Mouse (Mus musculus): ENCODE results near the gene Spata4. TPM values are rescaled to one million over a fixed set of nuclear protein-coding genes. Genes with fewer than 3 reads are reported as not detected.

Spata4 gene
- polyA plus RNA-seq (2014; fragmentation: Illumina TruSeq; extraction: RNeasy Lipid Tissue Mini Kit (QIAGEN cat#74804); ENCODE audit: low replicate concordance): 0.45 TPM

GRCm38 (mm10) chr8:54600671-54601251, at the start of gene Spata4:
Gene Spata4 (plus strand): TSS chr8:54600781.

Other genes starting within 250 kb of the Spata4 start
- not detected for gene Asb5, start 71.2 kb upstream of the Spata4 start, polyA plus RNA-seq (2014; fragmentation: Illumina TruSeq; extraction: RNeasy Lipid Tissue Mini Kit (QIAGEN cat#74804); ENCODE audit: low replicate concordance)
- gene Spcs3, start 70.8 kb upstream of the Spata4 start, polyA plus RNA-seq (2014; fragmentation: Illumina TruSeq; extraction: RNeasy Lipid Tissue Mini Kit (QIAGEN cat#74804); ENCODE audit: low replicate concordance): 134 TPM

Measured in small intestine, adult 10 weeks (tissue).